Mouse (Mus musculus): ENCODE measurements around the gene Cggbp1. TPM values are rescaled to one million over a fixed set of nuclear protein-coding genes. Genes with fewer than 3 reads are reported as not detected.
"Not testable (repeated sequence)": the region's sequence is repeated elsewhere in the genome, so short reads cannot be mapped to it uniquely, and the experiment has no call there.

Cggbp1 gene
- polyA plus RNA-seq, 1 experiment from 2014 or later = 64.2 TPM

GRCm38 (mm10) chr16:64851085-64851562, 672 bp upstream of the Cggbp1 start:
- DNase-seq (ENCODE audit: low spot score) (peak; percentile 42), ATAC-seq (replicated peaks; ENCODE audit: low FRiP score, low read depth) (peak; percentile 39)

GRCm38 (mm10) chr16:64852441-64852871, 660 bp downstream of the Cggbp1 start:
- DNase-seq (ENCODE audit: low spot score) (peak; percentile 40), ATAC-seq (replicated peaks; ENCODE audit: low FRiP score, low read depth) (peak; percentile 3)
- Histone ChIP-seq H3K36me3 (ENCODE audit: insufficient read depth, low read length) (peaks cover 15% of the 10 kb centered on the region), H3K27me3 (ENCODE audit: insufficient read depth, low read length) (no peaks in the 10 kb centered on the region), H3K4me3 (replicated peaks; ENCODE audit: low read depth, low read length) (peak overlapping the region; percentile 87), H3K4me2 (ENCODE audit: low read length) (peak overlapping the region; percentile 61), H3K27ac (peak overlapping the region; percentile 95), H3K9me3 (replicated peaks; ENCODE audit: low read length) (no peaks in the 10 kb centered on the region), H3K9ac (ENCODE audit: low read depth, low read length) (peak overlapping the region; percentile 94), H3K4me1 (replicated peaks; ENCODE audit: insufficient read depth, low read length) (peaks cover 6% of the 10 kb centered on the region; the same call in 1 of the 2 replicates)
- under 1% methylated on average over 29 of the region's 53 CpGs for WGBS
- TF ChIP-seq CTCF (IDR thresholded peaks at IDR 0.05; ENCODE audit: low read depth) = no peak

More at GRCm38 (mm10) chr16:64851085-64851562, 672 bp upstream of the Cggbp1 start:
- H3K36me3 ChIP-seq (ENCODE audit: insufficient read depth, low read length) = peaks cover 12% of the 10 kb centered on the region
- no peak for TF ChIP-seq CTCF (IDR thresholded peaks at IDR 0.05; ENCODE audit: low read depth)
- H3K9me3 ChIP-seq (replicated peaks; ENCODE audit: low read length) = no peaks in the 10 kb centered on the region
- peaks cover 6% of the 10 kb centered on the region; the same call in 1 of the 2 replicates for H3K4me1 ChIP-seq (replicated peaks; ENCODE audit: insufficient read depth, low read length)
- no peaks in the 10 kb centered on the region for H3K27me3 ChIP-seq (ENCODE audit: insufficient read depth, low read length)
- WGBS = 1% methylated on average over 35 of the region's 45 CpGs
- H3K27ac ChIP-seq = peak overlapping the region; percentile 91
- H3K4me2 ChIP-seq (ENCODE audit: low read length) = peak overlapping the region; percentile 94
- peak overlapping the region; percentile 86 for H3K9ac ChIP-seq (ENCODE audit: low read depth, low read length)
- peak overlapping the region; percentile 87 for H3K4me3 ChIP-seq (replicated peaks; ENCODE audit: low read depth, low read length)

- no peak for ATAC-seq (replicated peaks; ENCODE audit: low FRiP score, low read depth)
Observed at GRCm38 (mm10) chr16:64852891-64853290, 1.1 kb downstream of the Cggbp1 start.

GRCm38 (mm10) chr16:64856946-64857345, 5.2 kb downstream of the Cggbp1 start:
- 86% methylated on average over 3 of the region's 3 CpGs for WGBS
- no peak for TF ChIP-seq CTCF (IDR thresholded peaks at IDR 0.05; ENCODE audit: low read depth)
- Histone ChIP-seq H3K27ac (no peak overlapping the region), H3K9ac (ENCODE audit: low read depth, low read length) (no peak overlapping the region), H3K4me3 (replicated peaks; ENCODE audit: low read depth, low read length) (no peak overlapping the region), H3K4me2 (ENCODE audit: low read length) (no peak overlapping the region), H3K9me3 (replicated peaks; ENCODE audit: low read length) (no peaks in the 10 kb centered on the region), H3K27me3 (ENCODE audit: insufficient read depth, low read length) (no peaks in the 10 kb centered on the region), H3K36me3 (ENCODE audit: insufficient read depth, low read length) (peaks cover 15% of the 10 kb centered on the region), H3K4me1 (replicated peaks; ENCODE audit: insufficient read depth, low read length) (peaks cover 6% of the 10 kb centered on the region; the same call in 1 of the 2 replicates)
- ATAC-seq (replicated peaks; ENCODE audit: low FRiP score, low read depth) (no peak), DNase-seq (ENCODE audit: low spot score) (no peak)

More at GRCm38 (mm10) chr16:64852891-64853290, 1.1 kb downstream of the Cggbp1 start:
- H3K27ac ChIP-seq = peak overlapping the region; percentile 95
- no peaks in the 10 kb centered on the region for H3K27me3 ChIP-seq (ENCODE audit: insufficient read depth, low read length)
- DNase-seq (ENCODE audit: low spot score) = no peak
- H3K4me3 ChIP-seq (replicated peaks; ENCODE audit: low read depth, low read length) = peak overlapping the region; percentile 87
- peaks cover 6% of the 10 kb centered on the region; the same call in 1 of the 2 replicates for H3K4me1 ChIP-seq (replicated peaks; ENCODE audit: insufficient read depth, low read length)
- 3% methylated on average over 14 of the region's 14 CpGs for WGBS
- H3K36me3 ChIP-seq (ENCODE audit: insufficient read depth, low read length) = peaks cover 15% of the 10 kb centered on the region
- no peak for TF ChIP-seq CTCF (IDR thresholded peaks at IDR 0.05; ENCODE audit: low read depth)
- peak overlapping the region; percentile 61 for H3K4me2 ChIP-seq (ENCODE audit: low read length)
- peak overlapping the region; percentile 94 for H3K9ac ChIP-seq (ENCODE audit: low read depth, low read length)
- no peaks in the 10 kb centered on the region for H3K9me3 ChIP-seq (replicated peaks; ENCODE audit: low read length)

GRCm38 (mm10) chr16:64865841-64866240, 14.0 kb downstream of the Cggbp1 start:
- H3K9ac ChIP-seq (ENCODE audit: low read depth, low read length); H3K9me3 ChIP-seq (replicated peaks; ENCODE audit: low read length); H3K27ac ChIP-seq; H3K27me3 ChIP-seq (ENCODE audit: insufficient read depth, low read length); H3K4me2 ChIP-seq (ENCODE audit: low read length); H3K4me3 ChIP-seq (replicated peaks; ENCODE audit: low read depth, low read length); ATAC-seq (replicated peaks; ENCODE audit: low FRiP score, low read depth); DNase-seq (ENCODE audit: low spot score); H3K4me1 ChIP-seq (replicated peaks; ENCODE audit: insufficient read depth, low read length); H3K36me3 ChIP-seq (ENCODE audit: insufficient read depth, low read length): not testable (repeated sequence)
- 91% methylated on average over 8 of the region's 8 CpGs for WGBS

GRCm38 (mm10) chr16:64868613-64869012, 16.8 kb downstream of the Cggbp1 start:
- no peaks in the 10 kb centered on the region for H3K27me3 ChIP-seq (ENCODE audit: insufficient read depth, low read length)
- H3K9ac ChIP-seq (ENCODE audit: low read depth, low read length) = no peak overlapping the region
- no peak overlapping the region for H3K4me3 ChIP-seq (replicated peaks; ENCODE audit: low read depth, low read length)
- DNase-seq (ENCODE audit: low spot score) (no peak), ATAC-seq (replicated peaks; ENCODE audit: low FRiP score, low read depth) (no peak)
- no peaks in the 10 kb centered on the region for H3K9me3 ChIP-seq (replicated peaks; ENCODE audit: low read length)
- no peak for TF ChIP-seq CTCF (IDR thresholded peaks at IDR 0.05; ENCODE audit: low read depth)
- no peak overlapping the region for H3K4me2 ChIP-seq (ENCODE audit: low read length)
- H3K27ac ChIP-seq = no peak overlapping the region
- 64% methylated on average over 6 of the region's 6 CpGs for WGBS
- no peaks in the 10 kb centered on the region for H3K36me3 ChIP-seq (ENCODE audit: insufficient read depth, low read length)
- H3K4me1 ChIP-seq (replicated peaks; ENCODE audit: insufficient read depth, low read length) = 0 out of 2 replicates have a peak, but pooled peaks cover 3% of the 10 kb centered on the region
